Mouse (Mus musculus): ENCODE measurements around the gene Nfe2.

GRCm38 (mm10) chr15:103272419-103273279 is 14.4 kb upstream of the Nfe2 start, which contains the start of gene Copz1:
- TF ChIP-seq TCF12 (IDR thresholded peaks at IDR 0.05; ENCODE audit: low read depth, low read length) (peak; percentile 75; the same call in 1 of the 2 replicates), CTCF (conservative IDR thresholded peaks at IDR 0.05 in 1 of 2, IDR thresholded peaks at IDR 0.05 in 1 of 2; ENCODE audit: low read depth in 2 of 2, low read length in 2 of 2) (peak in 1 of 2 experiments; percentile 49; a peak in 2 of 4 replicates), RAD21 (IDR thresholded peaks at IDR 0.05; ENCODE audit: low read depth, low read length) (no peak; the same call in 1 of the 2 replicates), ZC3H11A (IDR thresholded peaks at IDR 0.05; ENCODE audit: low read depth, low read length) (no peak), E2F4 (IDR thresholded peaks at IDR 0.05; ENCODE audit: insufficient replicate concordance, low read depth, low read length) (no peak), POLR2A (IDR thresholded peaks at IDR 0.05; ENCODE audit: low read depth, low read length) (peak; percentile 91), EP300 (IDR thresholded peaks at IDR 0.05; ENCODE audit: low read length) (no peak), SIN3A (IDR thresholded peaks at IDR 0.05; ENCODE audit: low read length) (peak; percentile 90), NELFE (IDR thresholded peaks at IDR 0.05; ENCODE audit: low read depth, low read length) (peak; percentile 76), SMC3 (IDR thresholded peaks at IDR 0.05; ENCODE audit: low read depth, low read length) (no peak), RCOR1 (conservative IDR thresholded peaks at IDR 0.05; ENCODE audit: low read depth, low read length) (no peak), KAT2A (IDR thresholded peaks at IDR 0.05; ENCODE audit: insufficient replicate concordance, low read length) (peak; percentile 79; the same call in 1 of the 2 replicates)

All from CH12.LX (cell line).